Mouse (Mus musculus) olfactory bulb, adult 2 months (tissue): ENCODE data around the gene Tmod2.

Source experiments
- CTCF ChIP-seq: fragments of 200-500 bp; IDR thresholded peaks from 2 replicates; pipeline ENCODE4 v1.5.1; 2012; ENCODE audit warnings: low read depth, mild to moderate bottlenecking, low read length, moderate library complexity; ENCODE audit not compliant: insufficient read depth
- POLR2A ChIP-seq: fragments of 200-500 bp; IDR thresholded peaks from 2 replicates; pipeline ENCODE4 v1.6.1; 2012; ENCODE audit warnings: mild to moderate bottlenecking, low read depth, low read length, moderate library complexity; ENCODE audit not compliant: insufficient read depth

GRCm38 (mm10) chr9:75559512-75560012 is 51.6 kb downstream of the Tmod2 start, which contains the start of gene Tmod3:
- TF ChIP-seq CTCF: no peak
- TF ChIP-seq POLR2A: peak; percentile 75; the same call in 1 of the 2 replicates
